Mouse (Mus musculus) midbrain, embryonic 11.5 days (tissue): ENCODE data around the gene Calcoco2. TPM values are rescaled to one million over a fixed set of nuclear protein-coding genes. Genes with fewer than 3 reads are reported as not detected.
"Not testable (repeated sequence)": the region's sequence is repeated elsewhere in the genome, so short reads cannot be mapped to it uniquely, and the experiment has no call there.

Source experiments
- ATAC-seq: fragments of 200-750 bp; cut with Nextera tagmentation; 2 replicates; pipeline ENCODE4 v1.8.0; 2017; ENCODE audit warnings: moderate TSS enrichment, moderate library complexity; ENCODE audit not compliant: low FRiP score
- DNase-seq: peaks from one replicate; pipeline ENCODE4 v3.0.0; 2015; ENCODE audit warnings: low spot score; ENCODE audit errors: missing footprints
- H3K27ac ChIP-seq: fragments of 300-500 bp; sonication (generic); 2 replicates; pipeline ENCODE4 v1.5.1; 2014; ENCODE audit warnings: low read depth, low read length
- H3K27me3 ChIP-seq: fragments of 300-500 bp; sonication (generic); 2 replicates; pipeline ENCODE4 v1.6.1; 2014; ENCODE audit warnings: mild to moderate bottlenecking, low read length, moderate library complexity, mixed read lengths; ENCODE audit not compliant: control insufficient read depth, insufficient read depth
- H3K36me3 ChIP-seq: fragments of 300-500 bp; sonication (generic); 2 replicates; pipeline ENCODE4 v1.6.1; 2014; ENCODE audit warnings: mild to moderate bottlenecking, low read length, moderate library complexity, mixed read lengths; ENCODE audit not compliant: control insufficient read depth, insufficient read depth
- H3K4me1 ChIP-seq: fragments of 300-500 bp; sonication (generic); 2 replicates; pipeline ENCODE4 v1.6.1; 2014; ENCODE audit warnings: low read length; ENCODE audit not compliant: control insufficient read depth, insufficient read depth
- H3K4me2 ChIP-seq: fragments of 300-500 bp; sonication (generic); 2 replicates; pipeline ENCODE4 v1.6.1; 2014; ENCODE audit warnings: mild to moderate bottlenecking, moderate library complexity
- H3K4me3 ChIP-seq: fragments of 300-500 bp; sonication (generic); 2 replicates; pipeline ENCODE4 v1.5.1; 2014; ENCODE audit warnings: low read depth, low read length
- H3K9ac ChIP-seq: fragments of 300-500 bp; sonication (generic); 2 replicates; pipeline ENCODE4 v1.6.1; 2014; ENCODE audit warnings: low read length
- H3K9me3 ChIP-seq: fragments of 300-500 bp; sonication (generic); 2 replicates; pipeline ENCODE4 v1.6.1; 2016; ENCODE audit warnings: low read length; ENCODE audit not compliant: control insufficient read depth
- WGBS: fragments of 180-500 bp; shearing (Covaris S2); extraction: QIAGEN DNeasy Blood & Tissue Kit; methylation state at CpG from one replicate; pipeline ENCODE4 v1.1.7; 2014; 5-methylcytosine and 5-hydroxymethylcytosine counted together
- polyA plus RNA-seq: library from polyadenylated mRNA; unstranded; fragments of >200 nt; fragmentation: Nextera tagmentation; extraction: Ambion mirVana; gene quantifications from 2 replicates; pipeline ENCODE4 v1.2.1, GENCODE M21; 2014

The Calcoco2 gene
- polyA plus RNA-seq, 1 experiment from 2014 or later, result not detected

DNA sequence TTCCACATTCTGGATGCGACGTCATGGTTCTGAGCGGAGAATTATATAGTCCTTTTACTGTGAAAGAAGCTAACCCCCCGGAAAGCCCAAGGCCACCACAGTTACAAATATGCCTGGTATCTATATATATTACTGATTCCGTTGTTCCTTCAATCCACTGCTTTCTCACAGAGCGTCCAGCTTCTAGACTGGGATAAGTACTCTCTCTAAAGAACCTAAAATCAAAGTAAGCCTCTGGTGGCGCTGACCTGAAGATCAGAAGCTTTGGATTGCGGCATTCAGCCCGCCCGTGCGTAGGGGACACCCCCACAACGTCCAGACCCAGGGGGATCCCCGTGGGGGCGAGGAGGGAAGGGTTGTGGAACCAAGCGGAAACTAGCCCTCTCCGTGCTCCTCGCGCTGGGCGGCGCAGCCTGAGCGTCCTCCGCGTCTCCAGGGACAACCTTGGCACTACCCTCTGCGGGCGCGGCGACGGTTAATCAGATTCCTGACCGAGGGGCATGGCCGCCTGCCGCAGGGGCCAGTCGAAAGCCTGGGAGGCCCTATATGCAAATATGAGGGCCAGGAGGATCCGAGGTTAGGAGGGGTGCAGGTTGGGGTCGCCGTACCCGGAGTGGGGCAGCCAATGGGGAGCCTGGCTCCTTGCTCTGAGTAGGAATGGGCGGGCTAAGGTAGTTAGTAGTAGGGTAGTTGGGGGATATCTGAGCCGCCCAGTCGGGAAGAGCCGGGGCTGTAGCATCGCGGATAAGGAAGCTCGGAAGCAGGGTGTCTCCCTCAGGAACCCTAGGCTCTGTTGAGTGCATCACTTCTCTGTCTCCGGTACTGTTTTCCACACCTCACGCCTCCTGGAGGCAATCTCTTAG, 12.5 kb upstream of the Calcoco2 start:
- H3K4me3 ChIP-seq, result peak overlapping the region; percentile 33

DNA sequence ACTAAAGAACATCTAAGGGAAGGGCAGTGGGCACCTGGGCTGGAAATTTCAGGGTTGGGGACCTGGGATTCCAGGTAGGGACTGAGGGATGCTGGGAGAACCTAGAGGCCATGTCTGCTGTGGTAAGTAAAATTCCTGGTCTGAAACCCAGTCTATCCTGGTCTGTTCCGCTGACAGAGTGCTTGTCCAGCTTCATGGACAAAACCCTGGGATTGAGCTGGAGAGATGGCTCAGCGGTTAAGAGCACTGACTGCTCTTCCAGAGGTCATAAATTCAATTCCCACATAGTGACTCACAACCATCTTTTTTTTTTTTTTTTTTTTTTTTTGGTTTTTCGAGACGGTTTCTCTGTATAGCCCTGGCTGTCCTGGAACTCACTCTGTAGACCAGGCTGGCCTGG, 11.0 kb upstream of the Calcoco2 start:
- H3K36me3 ChIP-seq, ATAC-seq, H3K9me3 ChIP-seq, H3K4me1 ChIP-seq, H3K4me3 ChIP-seq, H3K4me2 ChIP-seq, H3K9ac ChIP-seq, H3K27ac ChIP-seq, DNase-seq: not testable (repeated sequence)
- peaks cover 31% of the 10 kb centered on the region for H3K27me3 ChIP-seq
- WGBS, result 91% methylated on average over 4 of the region's 4 CpGs

More for the DNA sequence above, 12.5 kb upstream of the Calcoco2 start:
- H3K27ac ChIP-seq, result no peak overlapping the region
- H3K27me3 ChIP-seq, result peaks cover 31% of the 10 kb centered on the region
- peak overlapping the region; percentile 72 for H3K4me2 ChIP-seq
- no peaks in the 10 kb centered on the region for H3K9me3 ChIP-seq
- H3K4me1 ChIP-seq, result peaks cover 2% of the 10 kb centered on the region; the same call in 1 of the 2 replicates
- no peaks in the 10 kb centered on the region for H3K36me3 ChIP-seq
- DNase-seq, result peak; percentile 92
- WGBS, result 3% methylated on average over 45 of the region's 45 CpGs
- H3K9ac ChIP-seq, result peak overlapping the region; percentile 39
- ATAC-seq, result peak; percentile 57; the same call in 1 of the 2 replicates

DNA sequence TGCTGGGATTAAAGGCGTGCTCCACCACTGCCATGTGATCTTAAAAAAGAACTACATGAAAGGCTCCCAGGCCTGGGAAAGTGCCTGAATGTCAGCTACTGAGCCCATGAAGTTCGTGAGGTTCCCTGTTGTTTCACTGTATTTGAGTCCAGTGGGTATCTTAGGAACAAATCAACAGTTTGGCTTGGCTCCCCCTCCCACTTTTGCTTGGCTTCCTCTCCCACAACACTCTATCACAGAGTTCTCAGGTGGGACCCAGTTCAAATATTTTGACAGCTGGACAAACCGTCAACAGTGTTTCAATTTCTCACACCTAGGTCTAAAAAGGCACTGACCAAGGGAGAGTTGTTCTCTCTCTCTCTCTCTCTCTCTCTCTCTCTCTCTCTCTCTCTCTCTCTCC, 7.6 kb upstream of the Calcoco2 start:
- H3K4me1 ChIP-seq, result peaks cover 2% of the 10 kb centered on the region; the same call in 1 of the 2 replicates
- ATAC-seq (no peak), DNase-seq (no peak)
- H3K36me3 ChIP-seq, result no peaks in the 10 kb centered on the region
- no peak overlapping the region for H3K4me2 ChIP-seq
- WGBS, result 67% methylated on average over 3 of the region's 3 CpGs
- no peak overlapping the region for H3K9ac ChIP-seq
- H3K27ac ChIP-seq, result no peak overlapping the region
- H3K27me3 ChIP-seq, result peaks cover 16% of the 10 kb centered on the region
- H3K4me3 ChIP-seq, result no peak overlapping the region
- H3K9me3 ChIP-seq, result no peaks in the 10 kb centered on the region

DNA sequence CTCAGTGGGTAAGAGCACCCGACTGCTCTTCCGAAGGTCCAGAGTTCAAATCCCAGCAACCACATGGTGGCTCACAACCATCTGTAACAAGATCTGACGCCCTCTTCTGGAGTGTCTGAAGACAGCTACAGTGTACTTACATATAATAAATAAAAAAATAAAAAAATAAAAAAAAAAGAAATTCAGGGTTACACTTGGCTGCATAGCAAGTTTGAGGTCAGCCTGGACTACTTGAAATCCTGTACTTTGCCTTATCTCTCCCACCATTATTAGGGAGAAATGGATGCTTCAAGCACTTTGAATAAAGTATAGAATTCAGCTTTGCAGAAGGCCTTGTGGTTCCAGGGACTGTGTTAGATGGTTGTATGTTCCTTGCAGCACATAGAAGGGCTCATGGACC, 5.2 kb upstream of the Calcoco2 start:
- not testable (repeated sequence) for H3K4me1 ChIP-seq, H3K4me3 ChIP-seq, H3K27me3 ChIP-seq, H3K36me3 ChIP-seq, H3K9me3 ChIP-seq, ATAC-seq, DNase-seq, H3K9ac ChIP-seq, H3K4me2 ChIP-seq, H3K27ac ChIP-seq
- 76% methylated on average over 3 of the region's 3 CpGs for WGBS

DNA sequence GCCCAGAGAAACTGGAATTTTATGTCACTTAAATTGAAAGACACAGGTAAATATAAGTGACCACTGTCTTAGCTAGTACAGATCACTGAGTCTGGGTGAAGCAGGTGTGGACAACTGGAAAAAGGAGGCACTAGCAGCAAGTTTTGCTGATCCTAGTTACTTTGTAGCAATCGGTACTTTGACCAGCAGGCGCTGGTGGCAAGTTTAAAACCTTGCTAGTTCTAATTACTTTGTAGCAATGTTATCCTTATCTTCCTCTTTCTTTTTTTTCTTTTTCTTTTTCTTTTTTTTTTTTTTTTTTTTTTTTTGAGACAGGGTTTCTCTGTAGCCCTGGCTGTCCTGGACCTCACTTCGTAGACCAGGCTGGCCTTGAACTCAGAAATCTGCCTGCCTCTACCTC, 4.4 kb upstream of the Calcoco2 start:
- Histone ChIP-seq H3K9me3 (no peaks in the 10 kb centered on the region), H3K4me2 (no peak overlapping the region), H3K9ac (no peak overlapping the region), H3K4me3 (no peak overlapping the region), H3K27ac (no peak overlapping the region), H3K4me1 (no peaks in the 10 kb centered on the region), H3K36me3 (no peaks in the 10 kb centered on the region), H3K27me3 (no peaks in the 10 kb centered on the region)
- 85% methylated on average over 3 of the region's 3 CpGs for WGBS
- DNase-seq, result no peak
- ATAC-seq, result no peak

DNA sequence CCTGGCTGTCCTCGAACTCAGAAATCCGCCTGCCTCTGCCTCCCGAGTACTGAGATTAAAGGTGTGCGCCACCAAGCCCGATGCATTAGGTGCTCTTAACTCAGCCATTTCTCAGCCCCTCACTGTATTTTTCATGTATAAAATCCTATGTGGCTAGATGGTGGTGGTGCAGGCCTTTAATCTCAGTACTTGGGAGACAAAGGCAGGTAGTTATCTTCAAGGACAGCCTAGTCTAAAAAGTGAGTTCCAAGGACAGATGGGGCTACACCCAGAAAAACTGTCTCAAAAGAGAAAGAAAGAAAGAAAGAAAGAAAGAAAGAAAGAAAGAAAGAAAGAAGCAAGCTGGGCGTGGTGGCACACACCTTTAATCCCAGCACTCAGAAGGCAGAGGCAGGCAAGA, 3.7 kb upstream of the Calcoco2 start:
- Histone ChIP-seq H3K4me1 (no peaks in the 10 kb centered on the region), H3K4me2 (no peak overlapping the region), H3K27me3 (no peaks in the 10 kb centered on the region), H3K9ac (no peak overlapping the region), H3K36me3 (no peaks in the 10 kb centered on the region), H3K27ac (no peak overlapping the region), H3K9me3 (no peaks in the 10 kb centered on the region), H3K4me3 (no peak overlapping the region)
- 91% methylated on average over 6 of the region's 6 CpGs for WGBS
- DNase-seq (no peak), ATAC-seq (no peak)

DNA sequence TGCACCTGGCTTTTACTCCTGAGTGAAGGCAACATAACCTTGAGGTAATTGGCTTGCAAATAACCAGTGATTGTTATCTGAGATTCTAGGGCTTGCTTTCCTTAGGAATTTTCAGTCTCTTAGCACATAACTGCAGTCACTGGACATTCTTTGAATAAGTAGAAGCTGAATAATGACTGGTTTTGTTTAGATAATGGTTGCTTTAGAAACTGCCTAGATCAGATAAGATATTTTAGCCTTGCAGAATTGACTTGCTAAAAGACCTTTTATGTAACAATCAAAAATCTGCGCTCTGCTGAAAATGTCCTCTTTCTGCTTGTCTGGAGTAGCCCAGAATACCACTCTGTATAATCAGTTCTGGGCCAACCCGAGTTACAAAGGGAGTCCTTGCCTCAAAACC, 2.3 kb upstream of the Calcoco2 start:
- 68% methylated on average over 2 of the region's 2 CpGs for whole genome bisulfite sequencing

DNA sequence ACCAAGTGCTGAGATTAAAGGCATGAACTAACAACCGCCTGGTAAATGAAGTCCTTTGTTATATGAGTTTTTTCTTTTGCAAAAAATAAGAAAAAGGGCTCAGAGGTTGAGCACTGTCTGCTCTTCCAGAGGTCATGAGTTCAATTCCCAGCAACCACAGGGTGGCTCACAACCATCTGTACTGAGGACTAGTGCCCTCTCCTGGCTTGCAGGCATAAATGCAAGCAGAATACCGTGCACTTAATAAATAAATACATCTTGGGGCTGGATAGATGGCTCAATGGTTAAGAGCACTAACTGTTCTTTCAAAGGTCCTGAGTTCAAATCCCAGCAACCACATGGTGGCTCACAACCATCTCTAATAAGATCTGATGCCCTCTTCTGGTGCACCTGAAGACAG, 814 bp downstream of the Calcoco2 start:
- not testable (repeated sequence) for H3K4me2 ChIP-seq, H3K27ac ChIP-seq, H3K9ac ChIP-seq, DNase-seq, H3K9me3 ChIP-seq, H3K4me1 ChIP-seq, H3K36me3 ChIP-seq, H3K27me3 ChIP-seq, H3K4me3 ChIP-seq, ATAC-seq
- 65% methylated on average over 2 of the region's 2 CpGs for WGBS

More for the DNA sequence above, 2.3 kb upstream of the Calcoco2 start:
- no peak overlapping the region for H3K27ac ChIP-seq
- no peaks in the 10 kb centered on the region for H3K27me3 ChIP-seq
- H3K9ac ChIP-seq, result no peak overlapping the region
- no peaks in the 10 kb centered on the region for H3K4me1 ChIP-seq
- H3K4me3 ChIP-seq, result no peak overlapping the region
- DNase-seq (no peak), ATAC-seq (no peak)
- H3K9me3 ChIP-seq, result no peaks in the 10 kb centered on the region
- H3K36me3 ChIP-seq, result no peaks in the 10 kb centered on the region
- H3K4me2 ChIP-seq, result no peak overlapping the region

DNA sequence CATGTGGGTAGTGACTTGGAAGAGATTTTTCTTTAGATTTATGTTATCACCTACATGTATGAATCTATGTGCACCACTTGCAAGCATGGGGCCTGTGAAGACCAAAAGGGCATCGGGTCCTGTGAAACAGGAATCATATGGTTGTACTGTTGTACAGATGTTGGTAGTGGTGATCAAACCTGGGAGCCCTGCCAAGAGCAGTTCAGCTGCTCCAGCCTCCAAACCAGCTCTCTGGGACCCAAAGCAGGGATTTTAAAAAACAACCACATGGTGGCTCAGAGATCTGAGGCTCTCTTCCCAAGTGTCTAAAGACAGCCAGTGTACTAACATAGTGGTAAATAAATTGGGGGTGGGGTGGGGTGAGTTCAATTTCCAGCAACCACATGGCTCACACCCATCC, 3.4 kb downstream of the Calcoco2 start:
- H3K27ac ChIP-seq, result no peak overlapping the region
- no peaks in the 10 kb centered on the region for H3K9me3 ChIP-seq
- no peaks in the 10 kb centered on the region for H3K4me1 ChIP-seq
- no peaks in the 10 kb centered on the region for H3K27me3 ChIP-seq
- no peak for ATAC-seq
- H3K36me3 ChIP-seq, result no peaks in the 10 kb centered on the region
- no peak for DNase-seq
- no peak overlapping the region for H3K4me2 ChIP-seq
- H3K4me3 ChIP-seq, result no peak overlapping the region
- WGBS, result 82% methylated on average over 1 of the region's 1 CpGs
- H3K9ac ChIP-seq, result no peak overlapping the region
